Mouse (Mus musculus) cerebellum, postnatal 14 days (tissue): ENCODE data around the gene Ghr.
A peak's percentile ranks its signal among the peaks of the same experiment; 100 is the strongest.

Source experiments
- DNase-seq, 2 experiments: peaks; one replicate each; pipeline ENCODE4 v3.0.0; 2021; ENCODE audit warnings: mixed read lengths in 2 of 2

Ghr gene

GRCm38 (mm10) chr15:3281216-3281615 is 302.1 kb downstream of the Ghr start:
- no peak for DNase-seq

- DNase-seq: no peak
Observed at GRCm38 (mm10) chr15:3279242-3279641, 304.1 kb downstream of the Ghr start.

GRCm38 (mm10) chr15:3277391-3277790 is 305.9 kb downstream of the Ghr start:
- no peak for DNase-seq

GRCm38 (mm10) chr15:3273191-3273590 is 310.1 kb downstream of the Ghr start:
- no peak for DNase-seq

GRCm38 (mm10) chr15:3271216-3271615 is 312.1 kb downstream of the Ghr start:
- no peak for DNase-seq

- DNase-seq: peak; percentile 23 to 26
Observed at GRCm38 (mm10) chr15:3270646-3271077, 312.6 kb downstream of the Ghr start.

- DNase-seq: no peak
Observed at GRCm38 (mm10) chr15:3269996-3270645, 313.2 kb downstream of the Ghr start.

- no peak for DNase-seq
Observed at GRCm38 (mm10) chr15:3269496-3269895, 313.8 kb downstream of the Ghr start.

GRCm38 (mm10) chr15:3268247-3268646 is 315.0 kb downstream of the Ghr start, which contains the start of gene Selenop:
TSS of gene Selenop (plus strand) at chr15:3268547.
- no peak for DNase-seq
